Mouse (Mus musculus) liver, embryonic 13.5 days (tissue): ENCODE results near the gene Myo18b. TPM values are rescaled to one million over a fixed set of nuclear protein-coding genes. Genes with fewer than 3 reads are reported as not detected.

Experiments
- ATAC-seq: fragments of 200-750 bp; cut with Nextera tagmentation; 2 replicates; pipeline ENCODE4 v1.8.0; 2017; ENCODE audit warnings: low read depth, mild to moderate bottlenecking, moderate number of reproducible peaks, moderate library complexity
- DNase-seq: peaks from one replicate; pipeline ENCODE4 v3.0.0; 2022
- H3K27ac ChIP-seq: fragments of 300-500 bp; sonication (generic); 2 replicates; pipeline ENCODE4 v1.5.1; 2015; ENCODE audit warnings: moderate library complexity, mild to moderate bottlenecking, inconsistent platforms
- H3K27me3 ChIP-seq: fragments of 300-500 bp; sonication (generic); 2 replicates; pipeline ENCODE4 v1.6.1; 2015; ENCODE audit warnings: mild to moderate bottlenecking, inconsistent platforms
- H3K36me3 ChIP-seq: fragments of 300-500 bp; sonication (generic); 2 replicates; pipeline ENCODE4 v1.6.1; 2015; ENCODE audit warnings: mild to moderate bottlenecking, inconsistent platforms
- H3K4me1 ChIP-seq: fragments of 300-500 bp; sonication (generic); replicated peaks from 2 replicates; pipeline ENCODE4 v1.6.1; 2015; ENCODE audit warnings: inconsistent platforms
- H3K4me2 ChIP-seq: fragments of 300-500 bp; sonication (generic); 2 replicates; pipeline ENCODE4 v1.6.1; 2015; ENCODE audit warnings: inconsistent platforms, mild to moderate bottlenecking, moderate library complexity
- H3K4me3 ChIP-seq: fragments of 300-500 bp; sonication (generic); replicated peaks from 2 replicates; pipeline ENCODE4 v1.5.1; 2015; ENCODE audit warnings: mild to moderate bottlenecking, inconsistent platforms
- H3K9ac ChIP-seq: fragments of 300-500 bp; sonication (generic); 2 replicates; pipeline ENCODE4 v1.6.1; 2015; ENCODE audit warnings: mild to moderate bottlenecking, inconsistent platforms
- H3K9me3 ChIP-seq: fragments of 300-500 bp; sonication (generic); replicated peaks from 2 replicates; pipeline ENCODE4 v1.6.1; 2016; ENCODE audit warnings: inconsistent platforms
- WGBS: fragments of 180-500 bp; shearing (Covaris S2); methylation state at CpG from one replicate; pipeline ENCODE4 v1.1.7; 2015; ENCODE audit not compliant: insufficient replicate concordance; 5-methylcytosine and 5-hydroxymethylcytosine counted together
- polyA plus RNA-seq: library from polyadenylated mRNA; unstranded; fragments of >200 nt; fragmentation: Nextera tagmentation; extraction: Ambion mirVana; gene quantifications from 2 replicates; pipeline ENCODE4 v1.2.1, GENCODE M21; 2015

Gene Myo18b
- polyA plus RNA-seq, 1 experiment from 2014 or later: 0.07 TPM

DNA sequence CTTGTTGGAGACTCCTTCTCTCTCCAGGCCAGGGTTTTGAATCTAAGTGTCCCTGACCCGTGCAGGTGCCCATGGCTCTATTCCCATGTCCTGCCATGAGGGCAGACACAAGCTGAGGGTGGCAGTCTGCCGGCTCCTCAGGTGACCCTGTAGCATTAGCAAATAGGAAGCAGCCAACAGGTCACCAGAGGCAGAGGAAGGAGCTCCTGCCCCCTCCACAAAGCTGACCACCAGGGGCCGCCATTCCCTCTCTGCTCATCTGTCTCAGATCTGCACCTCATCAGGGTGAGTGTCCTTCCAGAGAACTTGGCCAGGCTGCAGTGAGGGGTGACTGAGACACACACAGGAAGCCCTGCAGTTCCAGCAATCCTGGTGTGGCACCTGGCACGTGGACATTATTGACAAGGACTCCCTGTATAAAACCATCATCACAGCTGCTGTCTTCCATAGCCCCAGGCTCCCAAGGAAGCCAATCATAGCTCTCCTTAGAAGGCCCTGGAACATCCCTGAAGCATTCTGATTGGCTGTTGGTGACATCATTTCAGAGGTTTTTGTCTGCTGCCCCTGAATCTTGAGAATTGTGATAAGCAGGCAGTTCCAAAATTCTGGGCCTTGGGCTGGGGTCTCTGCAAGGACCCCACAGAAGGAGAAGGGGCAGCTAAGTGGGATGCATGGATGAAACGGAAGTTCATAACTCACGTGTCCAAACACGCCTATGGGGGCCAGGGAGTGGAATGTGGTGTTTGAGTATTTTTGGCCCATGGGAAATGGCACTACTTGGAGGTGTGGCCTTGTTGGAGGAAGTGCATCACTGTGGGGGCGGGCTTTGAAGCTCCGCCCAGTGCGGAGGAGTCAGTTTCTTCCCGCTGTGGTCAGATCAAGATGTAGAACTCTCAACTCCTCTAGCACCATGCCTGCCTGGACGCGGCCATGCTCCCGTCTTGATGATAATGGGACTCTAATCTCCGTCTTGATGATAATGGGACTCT lies 104.1 kb downstream of the Myo18b start:
- H3K9me3 ChIP-seq: peaks cover 12% of the 10 kb centered on the region; the same call in 1 of the 2 replicates
- H3K4me3 ChIP-seq: no peak overlapping the region
- no peaks in the 10 kb centered on the region for H3K4me1 ChIP-seq
- WGBS: 64% methylated on average over 15 of the region's 15 CpGs
- H3K36me3 ChIP-seq: no peaks in the 10 kb centered on the region
- ATAC-seq: no peak
- no peak overlapping the region for H3K27ac ChIP-seq
- H3K9ac ChIP-seq: no peak overlapping the region
- DNase-seq: no peak
- no peak overlapping the region for H3K4me2 ChIP-seq
- H3K27me3 ChIP-seq: no peaks in the 10 kb centered on the region

GRCm38 (mm10) chr5:112790376-112791111 lies 105.6 kb downstream of the Myo18b start:
- no peak overlapping the region for H3K4me3 ChIP-seq
- ATAC-seq (no peak), DNase-seq (no peak)
- H3K4me1 ChIP-seq: no peaks in the 10 kb centered on the region
- no peaks in the 10 kb centered on the region for H3K27me3 ChIP-seq
- no peak overlapping the region for H3K27ac ChIP-seq
- no peaks in the 10 kb centered on the region for H3K36me3 ChIP-seq
- H3K4me2 ChIP-seq: no peak overlapping the region
- H3K9ac ChIP-seq: no peak overlapping the region
- whole genome bisulfite sequencing: 60% methylated on average over 4 of the region's 4 CpGs
- peaks cover 12% of the 10 kb centered on the region; the same call in 1 of the 2 replicates for H3K9me3 ChIP-seq

GRCm38 (mm10) chr5:112788441-112788840 lies 107.7 kb downstream of the Myo18b start:
- Histone ChIP-seq H3K9me3 (peaks cover 12% of the 10 kb centered on the region; the same call in 1 of the 2 replicates), H3K9ac (no peak overlapping the region), H3K36me3 (no peaks in the 10 kb centered on the region), H3K27me3 (no peaks in the 10 kb centered on the region), H3K27ac (no peak overlapping the region), H3K4me1 (no peaks in the 10 kb centered on the region), H3K4me3 (no peak overlapping the region), H3K4me2 (no peak overlapping the region)
- no peak for ATAC-seq
- WGBS: 86% methylated on average over 2 of the region's 2 CpGs
- DNase-seq: no peak

DNA sequence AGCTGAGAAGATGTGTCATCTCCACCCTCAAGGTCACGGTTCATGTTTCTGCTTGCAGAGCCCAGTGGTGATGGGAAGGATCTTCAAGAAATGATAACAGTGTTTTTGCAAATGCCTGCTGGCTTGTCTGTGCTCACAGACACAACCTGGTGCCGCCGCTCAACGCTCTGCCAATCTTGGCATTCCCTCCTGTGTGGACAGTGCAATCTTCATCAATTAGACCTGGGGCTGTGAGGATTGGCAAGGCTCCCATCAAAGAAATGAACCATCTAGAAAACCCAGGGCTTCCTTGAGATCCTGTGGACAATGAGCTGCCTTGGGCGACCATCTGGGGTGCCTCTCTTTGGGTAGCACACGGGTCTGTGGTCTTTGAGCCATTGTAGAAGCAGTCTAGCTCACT lies 109.4 kb downstream of the Myo18b start:
- Histone ChIP-seq H3K4me2 (no peak overlapping the region), H3K27ac (no peak overlapping the region), H3K9me3 (peaks cover 8% of the 10 kb centered on the region; the same call in 1 of the 2 replicates), H3K9ac (no peak overlapping the region), H3K4me1 (no peaks in the 10 kb centered on the region), H3K4me3 (no peak overlapping the region), H3K36me3 (no peaks in the 10 kb centered on the region), H3K27me3 (no peaks in the 10 kb centered on the region)
- DNase-seq (no peak), ATAC-seq (no peak)
- 67% methylated on average over 6 of the region's 6 CpGs for WGBS

GRCm38 (mm10) chr5:112786031-112786430 lies 110.1 kb downstream of the Myo18b start:
- no peaks in the 10 kb centered on the region for H3K27me3 ChIP-seq
- 0 out of 2 replicates have a peak, but pooled peaks cover 8% of the 10 kb centered on the region for H3K9me3 ChIP-seq
- DNase-seq (no peak), ATAC-seq (no peak)
- no peak overlapping the region for H3K4me2 ChIP-seq
- WGBS: 55% methylated on average over 8 of the region's 8 CpGs
- H3K9ac ChIP-seq: no peak overlapping the region
- H3K36me3 ChIP-seq: no peaks in the 10 kb centered on the region
- H3K27ac ChIP-seq: no peak overlapping the region
- no peaks in the 10 kb centered on the region for H3K4me1 ChIP-seq
- no peak overlapping the region for H3K4me3 ChIP-seq

DNA sequence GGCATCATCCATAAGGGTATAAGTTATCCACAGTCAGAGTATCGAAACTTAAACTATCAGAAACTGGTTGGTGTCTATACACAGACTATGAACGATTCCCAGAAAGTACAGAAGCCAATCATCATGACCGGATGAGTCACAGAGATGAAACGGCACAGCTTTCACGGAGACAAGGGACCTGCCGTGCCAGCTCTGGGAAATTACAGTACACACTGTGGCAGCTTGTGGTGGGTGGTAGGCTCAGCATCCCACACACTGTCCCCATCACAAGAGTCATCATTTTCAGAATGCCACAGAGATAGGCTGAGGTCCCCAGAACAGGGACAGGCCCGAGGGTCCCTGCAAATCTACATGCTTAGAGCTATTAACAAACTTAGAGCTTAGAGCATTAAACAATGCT lies 114.4 kb downstream of the Myo18b start:
- no peak for DNase-seq
- Histone ChIP-seq H3K27ac (no peak overlapping the region), H3K27me3 (no peaks in the 10 kb centered on the region), H3K4me3 (no peak overlapping the region), H3K36me3 (no peaks in the 10 kb centered on the region), H3K9me3 (no peaks in the 10 kb centered on the region), H3K4me2 (no peak overlapping the region), H3K9ac (no peak overlapping the region), H3K4me1 (no peaks in the 10 kb centered on the region)
- no peak for ATAC-seq
- 63% methylated on average over 7 of the region's 7 CpGs for WGBS

DNA sequence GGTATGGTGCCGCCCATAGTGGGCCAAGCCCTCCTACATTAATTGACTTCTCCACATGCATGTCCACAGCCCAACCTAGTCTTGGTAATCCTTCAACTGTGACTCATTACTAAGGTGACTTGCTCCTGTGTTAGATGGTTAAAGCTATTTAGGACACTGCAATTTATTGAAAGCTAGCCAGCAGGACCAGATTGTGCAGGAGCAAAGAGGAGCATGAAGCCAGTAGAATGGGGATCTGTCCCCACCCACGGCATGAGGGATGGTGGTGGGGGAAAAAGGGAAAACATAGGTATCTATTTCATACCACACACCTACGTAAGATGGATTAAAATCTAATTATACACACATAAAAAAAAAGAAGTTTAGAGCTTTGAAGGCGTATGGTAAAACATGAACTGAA lies 114.9 kb downstream of the Myo18b start:
- Histone ChIP-seq H3K4me2 (no peak overlapping the region), H3K9ac (no peak overlapping the region), H3K36me3 (no peaks in the 10 kb centered on the region), H3K4me3 (no peak overlapping the region), H3K4me1 (no peaks in the 10 kb centered on the region), H3K27me3 (no peaks in the 10 kb centered on the region), H3K9me3 (no peaks in the 10 kb centered on the region), H3K27ac (no peak overlapping the region)
- ATAC-seq: no peak
- WGBS: 58% methylated on average over 4 of the region's 4 CpGs
- no peak for DNase-seq

DNA sequence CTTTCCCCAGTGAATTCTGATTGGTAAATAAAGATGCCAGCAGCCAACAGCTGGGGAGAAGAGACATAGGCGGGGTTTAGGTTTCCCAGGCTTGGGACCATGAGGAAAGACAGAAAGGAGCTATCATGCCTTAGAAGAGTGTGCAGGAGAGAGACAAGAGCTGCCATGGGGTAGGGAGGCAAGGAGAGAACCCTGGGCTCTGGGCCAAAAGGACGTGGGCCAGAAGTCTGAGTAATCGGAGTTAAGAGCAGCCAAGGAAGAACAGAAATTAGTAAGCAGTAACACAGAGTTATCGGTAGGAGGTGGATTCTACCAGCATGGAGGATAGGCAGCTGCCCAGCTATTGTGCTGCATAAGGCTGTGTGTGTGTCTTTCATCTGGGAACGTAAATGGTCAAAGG lies 115.8 kb downstream of the Myo18b start:
- DNase-seq: no peak
- H3K36me3 ChIP-seq: no peaks in the 10 kb centered on the region
- WGBS: 63% methylated on average over 5 of the region's 5 CpGs

GRCm38 (mm10) chr5:112776781-112777405 lies 119.3 kb downstream of the Myo18b start:
- H3K9me3 ChIP-seq: no peaks in the 10 kb centered on the region
- peaks cover 3% of the 10 kb centered on the region; the same call in 1 of the 2 replicates for H3K27me3 ChIP-seq
- ATAC-seq (no peak), DNase-seq (no peak)
- H3K27ac ChIP-seq: no peak overlapping the region
- WGBS: 52% methylated on average over 15 of the region's 15 CpGs
- H3K4me1 ChIP-seq: no peaks in the 10 kb centered on the region
- no peaks in the 10 kb centered on the region for H3K36me3 ChIP-seq
- H3K4me3 ChIP-seq: no peak overlapping the region
- H3K4me2 ChIP-seq: no peak overlapping the region
- H3K9ac ChIP-seq: no peak overlapping the region

More for the DNA sequence above, 115.8 kb downstream of the Myo18b start:
- Histone ChIP-seq H3K27ac (no peak overlapping the region), H3K4me3 (no peak overlapping the region), H3K9me3 (no peaks in the 10 kb centered on the region), H3K9ac (no peak overlapping the region), H3K4me1 (no peaks in the 10 kb centered on the region), H3K4me2 (no peak overlapping the region), H3K27me3 (no peaks in the 10 kb centered on the region)
- ATAC-seq: no peak

GRCm38 (mm10) chr5:112773429-112773828 lies 122.7 kb downstream of the Myo18b start:
- Histone ChIP-seq H3K4me2 (no peak overlapping the region), H3K9ac (no peak overlapping the region), H3K36me3 (no peaks in the 10 kb centered on the region), H3K27ac (no peak overlapping the region), H3K4me3 (no peak overlapping the region), H3K4me1 (no peaks in the 10 kb centered on the region), H3K9me3 (no peaks in the 10 kb centered on the region), H3K27me3 (peaks cover 4% of the 10 kb centered on the region; the same call in 1 of the 2 replicates)
- 48% methylated on average over 4 of the region's 4 CpGs for WGBS
- DNase-seq: no peak
- ATAC-seq: no peak

DNA sequence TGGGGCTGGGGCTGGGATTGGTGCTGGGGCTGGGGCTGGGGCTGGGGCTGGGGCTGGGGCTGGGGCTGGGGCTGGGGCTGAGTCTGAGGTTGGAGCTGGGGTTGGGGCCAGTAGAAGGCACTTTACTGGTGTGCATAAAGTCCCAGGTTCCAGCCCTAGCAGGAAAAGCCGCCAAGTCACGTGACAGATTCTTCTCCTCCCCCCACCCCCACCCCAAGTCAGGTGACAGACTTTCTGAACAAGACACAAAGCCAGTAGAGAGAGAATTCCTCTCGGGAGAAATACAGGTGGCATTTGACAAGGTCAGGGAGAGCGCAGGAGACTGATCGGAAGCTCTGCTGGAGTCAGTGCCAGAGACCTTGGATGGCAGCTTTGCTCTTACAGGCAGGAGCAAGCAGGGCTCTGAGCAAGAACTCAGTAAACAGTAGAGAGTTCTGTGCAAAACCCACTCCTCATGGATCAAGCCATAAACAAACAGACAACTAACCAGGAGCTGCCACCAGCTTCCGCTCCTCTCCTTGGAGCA lies 124.7 kb downstream of the Myo18b start:
- Histone ChIP-seq H3K9ac (no peak overlapping the region), H3K27me3 (peaks cover 4% of the 10 kb centered on the region; the same call in 1 of the 2 replicates), H3K4me2 (no peak overlapping the region), H3K4me1 (no peaks in the 10 kb centered on the region), H3K27ac (no peak overlapping the region), H3K36me3 (no peaks in the 10 kb centered on the region), H3K4me3 (no peak overlapping the region), H3K9me3 (0 out of 2 replicates have a peak, but pooled peaks cover 3% of the 10 kb centered on the region)
- WGBS: 42% methylated on average over 6 of the region's 6 CpGs
- DNase-seq (no peak), ATAC-seq (no peak)
